Mouse (Mus musculus): ENCODE data around the gene Sdf2. TPM values are rescaled to one million over a fixed set of nuclear protein-coding genes. Genes with fewer than 3 reads are reported as not detected.

The Sdf2 gene
- 89.9 and 90.1 TPM in 2 replicates for polyA plus RNA-seq (2015; fragmentation: Nextera tagmentation; extraction: Ambion mirVana)

DNA sequence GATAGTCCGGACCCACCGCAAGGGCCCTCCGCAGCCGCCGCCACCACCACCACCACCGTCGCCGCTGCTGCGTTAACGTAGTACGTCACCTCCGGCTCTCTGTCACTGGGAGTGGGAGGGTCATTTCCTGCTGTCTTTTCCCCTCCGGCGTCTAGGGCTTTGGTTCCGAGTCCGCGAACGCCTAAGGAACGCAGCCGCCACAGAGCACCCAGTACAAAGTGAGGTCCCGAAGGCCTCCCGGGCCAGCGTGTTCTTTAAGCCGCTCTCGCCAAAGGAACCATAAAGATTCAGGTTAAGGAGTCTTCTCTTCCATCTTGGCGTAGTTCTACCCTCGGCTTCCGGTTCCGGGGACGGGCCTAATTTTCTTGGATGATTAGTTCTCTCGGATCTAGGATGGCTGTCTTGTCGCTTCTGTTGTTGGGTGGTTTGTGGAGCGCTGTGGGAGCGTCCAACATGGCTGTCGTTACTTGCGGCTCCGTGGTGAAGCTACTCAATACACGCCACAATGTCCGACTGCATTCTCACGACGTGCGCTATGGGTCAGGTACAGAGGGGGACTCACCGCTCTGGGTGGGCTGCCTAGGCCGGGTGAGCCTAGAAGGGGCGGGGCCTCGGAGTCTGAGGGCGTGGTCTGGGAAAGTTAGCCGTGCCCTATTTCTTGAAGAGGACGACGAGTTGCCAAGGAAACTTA, at the start of gene Sdf2, which contains the start of gene Supt6:
Gene Sdf2 (plus strand): TSS at position 120 of the 691 bp plus-strand sequence.
Gene Supt6 (minus strand): TSS at position 361 of the 691 bp plus-strand sequence.
- Histone ChIP-seq H3K4me3 (peak within 1 kb of the TSS; percentile 97), H3K9me3 (no peaks in the 10 kb centered on the region), H3K9ac (peak within 1 kb of the TSS; percentile 95), H3K27me3 (no peaks in the 10 kb centered on the region), H3K36me3 (peaks cover 9% of the 10 kb centered on the region), H3K4me2 (peak within 1 kb of the TSS; percentile 91), H3K27ac (replicated peaks) (peak within 1 kb of the TSS; percentile 95), H3K4me1 (replicated peaks) (peaks cover 65% of the 10 kb centered on the region)
- 0% methylated on average over 50 of the region's 50 CpGs for WGBS
- peak; percentile 95 for ATAC-seq (ENCODE audit: low read depth)

DNA sequence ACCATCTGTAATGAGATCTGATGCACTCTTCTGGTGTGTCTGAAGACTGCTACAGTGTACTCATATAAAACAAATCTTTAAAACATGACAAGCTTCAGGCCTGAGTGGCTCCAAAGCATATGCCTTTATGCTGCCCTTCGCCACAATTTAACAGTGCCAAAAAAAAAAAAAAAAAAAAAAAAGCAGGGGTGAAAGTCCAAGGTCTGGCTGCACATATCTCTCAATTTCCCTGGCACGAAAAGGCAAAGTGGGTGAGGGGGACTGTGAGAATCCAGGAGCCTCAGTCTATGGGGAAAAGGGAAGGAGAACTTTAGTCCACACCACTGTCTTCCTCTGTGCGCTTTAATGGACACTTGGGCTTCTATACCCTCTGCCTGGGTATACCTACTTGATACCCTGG, 43.2 kb upstream of the Sdf2 start:
- 95% methylated on average over 3 of the region's 3 CpGs for WGBS

DNA sequence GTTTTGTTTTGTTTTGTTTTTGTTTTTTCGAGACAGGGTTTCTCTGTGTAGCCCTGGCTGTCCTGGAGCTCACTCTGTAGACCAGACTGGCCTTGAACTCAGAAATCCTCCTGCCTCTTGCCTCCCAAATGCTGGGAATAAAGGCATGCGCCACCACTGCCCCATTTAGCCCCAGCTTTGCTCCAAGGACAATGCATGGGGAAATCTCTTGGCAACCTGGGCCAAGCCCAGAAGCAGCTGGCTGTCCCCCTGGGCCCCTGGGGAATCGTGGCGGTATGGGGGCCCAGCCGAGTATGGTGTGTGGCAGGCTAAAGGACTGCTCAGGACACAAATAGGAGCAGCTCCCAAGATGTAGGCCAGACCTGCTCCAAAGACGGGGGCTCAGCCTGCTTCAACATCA, 41.3 kb upstream of the Sdf2 start:
- no peak overlapping the region for H3K9ac ChIP-seq
- peak overlapping the region; percentile 91 for H3K27ac ChIP-seq (replicated peaks)
- no peak for ATAC-seq (ENCODE audit: low read depth)
- H3K27me3 ChIP-seq = no peaks in the 10 kb centered on the region
- peaks cover 41% of the 10 kb centered on the region for H3K36me3 ChIP-seq
- WGBS = 50% methylated on average over 6 of the region's 6 CpGs
- no peak overlapping the region for H3K4me2 ChIP-seq
- H3K9me3 ChIP-seq = no peaks in the 10 kb centered on the region
- no peak overlapping the region for H3K4me3 ChIP-seq
- H3K4me1 ChIP-seq (replicated peaks) = peaks cover 33% of the 10 kb centered on the region

More for the DNA sequence above, 43.2 kb upstream of the Sdf2 start:
- no peaks in the 10 kb centered on the region for H3K27me3 ChIP-seq
- no peak overlapping the region for H3K4me2 ChIP-seq
- H3K9me3 ChIP-seq = no peaks in the 10 kb centered on the region
- peaks cover 22% of the 10 kb centered on the region for H3K36me3 ChIP-seq
- no peak overlapping the region for H3K27ac ChIP-seq (replicated peaks)
- ATAC-seq (ENCODE audit: low read depth) = no peak
- H3K4me1 ChIP-seq (replicated peaks) = peaks cover 32% of the 10 kb centered on the region
- H3K9ac ChIP-seq = no peak overlapping the region
- no peak overlapping the region for H3K4me3 ChIP-seq

GRCm38 (mm10) chr11:78205361-78206206, 40.0 kb upstream of the Sdf2 start:
- WGBS = 15% methylated on average over 13 of the region's 13 CpGs
- Histone ChIP-seq H3K9ac (peak overlapping the region; percentile 43), H3K27me3 (no peaks in the 10 kb centered on the region), H3K4me3 (no peak overlapping the region), H3K4me1 (replicated peaks) (peaks cover 33% of the 10 kb centered on the region), H3K36me3 (peaks cover 54% of the 10 kb centered on the region), H3K27ac (replicated peaks) (peak overlapping the region; percentile 91), H3K9me3 (no peaks in the 10 kb centered on the region), H3K4me2 (no peak overlapping the region)
- peak; percentile 58 for ATAC-seq (ENCODE audit: low read depth)

DNA sequence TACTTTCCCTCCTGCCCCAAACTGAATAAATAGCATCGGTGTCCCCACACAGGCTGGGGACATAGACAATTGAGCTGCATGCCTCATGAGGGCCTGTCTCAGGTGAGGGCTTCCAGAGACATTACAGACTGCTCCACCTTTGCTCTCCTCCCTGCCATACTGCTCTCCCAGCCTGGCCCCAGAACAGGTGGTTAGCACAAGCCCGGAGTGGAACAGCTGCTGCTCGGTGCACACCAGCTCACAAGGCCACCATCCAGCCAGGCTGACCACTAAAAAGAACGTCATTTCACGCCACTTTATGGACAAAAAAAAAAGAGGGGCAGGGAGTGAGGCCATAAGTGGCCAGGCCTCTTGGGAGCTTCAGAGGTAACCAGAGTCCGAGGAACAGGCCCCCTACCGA, 38.4 kb upstream of the Sdf2 start:
- Histone ChIP-seq H3K36me3 (peaks cover 70% of the 10 kb centered on the region), H3K27ac (replicated peaks) (peak overlapping the region; percentile 91), H3K27me3 (no peaks in the 10 kb centered on the region), H3K4me2 (no peak overlapping the region), H3K4me1 (replicated peaks) (peaks cover 33% of the 10 kb centered on the region), H3K4me3 (no peak overlapping the region), H3K9me3 (no peaks in the 10 kb centered on the region), H3K9ac (peak overlapping the region; percentile 43; the same call in 1 of the 2 replicates)
- WGBS = 47% methylated on average over 7 of the region's 7 CpGs
- ATAC-seq (ENCODE audit: low read depth) = no peak

DNA sequence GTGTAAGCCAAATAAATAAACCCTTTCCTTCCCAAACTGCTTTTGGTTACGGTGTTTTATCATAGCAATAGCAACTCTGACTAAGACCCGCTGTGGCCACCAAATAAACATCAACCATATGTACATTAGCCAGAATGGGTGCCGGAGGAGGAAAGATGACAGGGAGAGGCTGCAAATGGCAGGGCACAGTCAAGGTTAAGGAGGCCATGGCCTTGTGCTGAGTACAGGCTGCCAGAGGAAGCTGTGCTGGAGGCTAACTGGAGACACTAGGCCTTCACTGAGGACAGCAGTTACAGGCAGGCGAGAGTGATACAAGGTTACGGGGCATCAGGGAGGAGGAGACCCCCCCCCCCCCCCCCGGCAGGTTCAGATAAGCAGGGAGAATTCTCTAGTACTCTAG, 35.7 kb upstream of the Sdf2 start:
- Histone ChIP-seq H3K36me3 (peaks cover 88% of the 10 kb centered on the region), H3K9ac (no peak overlapping the region), H3K27ac (replicated peaks) (no peak overlapping the region), H3K4me3 (no peak overlapping the region), H3K4me1 (replicated peaks) (peaks cover 22% of the 10 kb centered on the region), H3K4me2 (no peak overlapping the region), H3K27me3 (no peaks in the 10 kb centered on the region), H3K9me3 (no peaks in the 10 kb centered on the region)
- WGBS = 89% methylated on average over 6 of the region's 6 CpGs
- no peak for ATAC-seq (ENCODE audit: low read depth)

GRCm38 (mm10) chr11:78210615-78211014, 34.9 kb upstream of the Sdf2 start:
- Histone ChIP-seq H3K9ac (no peak overlapping the region), H3K4me3 (no peak overlapping the region), H3K4me2 (no peak overlapping the region), H3K36me3 (peaks cover 94% of the 10 kb centered on the region), H3K27ac (replicated peaks) (no peak overlapping the region), H3K4me1 (replicated peaks) (peaks cover 15% of the 10 kb centered on the region), H3K9me3 (no peaks in the 10 kb centered on the region), H3K27me3 (no peaks in the 10 kb centered on the region)
- 70% methylated on average over 7 of the region's 7 CpGs for WGBS
- ATAC-seq (ENCODE audit: low read depth) = no peak

DNA sequence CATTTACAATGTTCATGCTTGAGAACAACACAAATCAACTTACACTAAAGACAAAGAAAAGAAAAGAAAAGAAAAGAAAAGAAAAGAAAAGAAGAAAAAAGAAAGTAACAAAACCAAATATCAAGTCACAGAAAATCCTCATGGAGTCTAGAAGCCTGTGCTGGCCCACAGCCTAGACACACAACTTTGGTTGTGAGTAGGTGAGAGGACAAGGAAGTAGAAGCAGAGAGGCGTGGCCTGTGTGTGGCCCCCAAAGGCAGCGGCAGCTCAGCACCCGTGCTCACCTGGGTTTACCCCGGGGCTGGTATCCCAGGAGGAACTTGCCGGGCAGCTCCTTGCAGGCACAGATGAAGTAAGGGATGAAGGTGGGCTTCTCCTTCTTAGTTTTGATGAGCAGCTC, 34.0 kb upstream of the Sdf2 start:
- Histone ChIP-seq H3K9ac (no peak overlapping the region), H3K4me1 (replicated peaks) (peaks cover 6% of the 10 kb centered on the region; the same call in 1 of the 2 replicates), H3K4me3 (no peak overlapping the region), H3K27me3 (no peaks in the 10 kb centered on the region), H3K9me3 (no peaks in the 10 kb centered on the region), H3K36me3 (peaks cover 98% of the 10 kb centered on the region), H3K4me2 (no peak overlapping the region), H3K27ac (replicated peaks) (no peak overlapping the region)
- 92% methylated on average over 5 of the region's 5 CpGs for WGBS
- ATAC-seq (ENCODE audit: low read depth) = no peak

DNA sequence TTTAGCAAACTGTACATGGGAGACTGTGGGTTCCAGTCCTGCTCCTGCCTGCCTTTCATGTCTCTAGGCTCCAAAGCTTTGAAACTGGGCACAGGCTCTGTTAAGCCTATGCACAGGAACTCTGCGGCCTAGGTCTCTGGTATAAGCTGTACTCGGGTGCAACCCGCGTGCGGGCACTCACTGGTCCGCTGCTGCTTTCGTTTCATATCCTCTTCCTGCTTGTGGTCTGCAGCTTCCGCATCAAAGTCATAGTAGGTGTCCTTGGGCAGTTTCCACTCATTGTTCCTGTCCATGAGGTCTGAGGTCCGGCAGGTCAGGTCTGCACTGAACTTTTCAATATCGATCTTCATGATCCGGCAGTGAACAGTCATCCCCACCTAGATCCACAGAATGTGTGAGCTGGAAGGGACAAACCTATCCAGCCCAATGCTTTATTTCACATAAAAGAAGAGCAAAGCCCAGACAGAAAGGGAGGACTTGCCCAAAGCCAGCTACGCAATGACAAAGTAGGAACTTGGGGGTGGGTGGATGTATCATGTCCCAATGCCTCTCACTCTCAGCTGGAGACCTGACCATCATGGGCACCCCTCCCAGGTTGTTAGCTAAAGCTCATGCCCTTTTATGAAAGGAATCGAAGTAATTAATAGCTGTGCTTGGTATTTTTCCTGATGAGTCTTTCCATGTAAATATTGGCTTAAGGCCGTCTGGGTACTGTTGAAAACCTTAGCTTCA, 32.3 kb upstream of the Sdf2 start:
- 95% methylated on average over 14 of the region's 14 CpGs for WGBS
- Histone ChIP-seq H3K4me1 (replicated peaks) (no peaks in the 10 kb centered on the region), H3K27ac (replicated peaks) (no peak overlapping the region), H3K4me3 (no peak overlapping the region), H3K4me2 (no peak overlapping the region), H3K27me3 (no peaks in the 10 kb centered on the region), H3K36me3 (peaks cover 98% of the 10 kb centered on the region), H3K9ac (no peak overlapping the region), H3K9me3 (no peaks in the 10 kb centered on the region)
- no peak for ATAC-seq (ENCODE audit: low read depth)

- H3K4me2 ChIP-seq = no peak overlapping the region
- WGBS = 71% methylated on average over 11 of the region's 11 CpGs
- H3K27ac ChIP-seq (replicated peaks) = peak overlapping the region; percentile 62
- peak; percentile 72 for ATAC-seq (ENCODE audit: low read depth)
- no peaks in the 10 kb centered on the region for H3K4me1 ChIP-seq (replicated peaks)
- no peaks in the 10 kb centered on the region for H3K27me3 ChIP-seq
- H3K4me3 ChIP-seq = no peak overlapping the region
- H3K9me3 ChIP-seq = no peaks in the 10 kb centered on the region
- H3K9ac ChIP-seq = no peak overlapping the region
- peaks cover 97% of the 10 kb centered on the region for H3K36me3 ChIP-seq
Measured at GRCm38 (mm10) chr11:78215709-78216317, 29.7 kb upstream of the Sdf2 start.

DNA sequence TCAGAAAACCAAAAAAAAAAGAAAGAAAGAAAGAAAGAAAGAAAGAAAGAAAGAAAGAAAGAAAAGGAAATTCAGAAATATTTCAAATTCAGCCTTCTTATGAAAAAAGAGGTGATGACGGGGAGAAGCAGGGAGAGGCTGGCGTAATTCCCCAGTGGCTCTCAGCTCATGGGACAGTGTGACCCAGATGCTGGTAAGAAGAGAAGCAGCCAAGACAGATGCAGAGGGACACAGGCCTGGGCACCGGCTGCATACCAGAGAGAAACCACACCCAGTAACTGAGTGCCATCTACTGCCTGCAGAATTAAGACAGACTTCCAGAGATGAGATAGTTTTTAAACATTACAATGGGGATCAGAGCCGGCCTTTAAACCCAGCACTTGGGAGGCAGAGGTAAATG, 22.0 kb upstream of the Sdf2 start:
- ATAC-seq (ENCODE audit: low read depth) = no peak
- Histone ChIP-seq H3K27ac (replicated peaks) (no peak overlapping the region), H3K36me3 (peaks cover 98% of the 10 kb centered on the region), H3K4me2 (no peak overlapping the region), H3K4me3 (no peak overlapping the region), H3K9ac (no peak overlapping the region), H3K27me3 (no peaks in the 10 kb centered on the region), H3K4me1 (replicated peaks) (no peaks in the 10 kb centered on the region), H3K9me3 (no peaks in the 10 kb centered on the region)
- WGBS = 90% methylated on average over 4 of the region's 4 CpGs

Data from neural tube, embryonic 13.5 days (tissue).